Mouse (Mus musculus): Measurements from ENCODE around the gene Parp1. TPM values are rescaled to one million over a fixed set of nuclear protein-coding genes. Genes with fewer than 3 reads are reported as not detected.
A peak's percentile ranks its signal among the peaks of the same experiment; 100 is the strongest.
"Not testable (repeated sequence)": the region's sequence is repeated elsewhere in the genome, so short reads cannot be mapped to it uniquely, and the experiment has no call there.

Parp1 gene
- total RNA-seq, 2 experiments from 2014 or later: 58.1 to 71.3 TPM

DNA sequence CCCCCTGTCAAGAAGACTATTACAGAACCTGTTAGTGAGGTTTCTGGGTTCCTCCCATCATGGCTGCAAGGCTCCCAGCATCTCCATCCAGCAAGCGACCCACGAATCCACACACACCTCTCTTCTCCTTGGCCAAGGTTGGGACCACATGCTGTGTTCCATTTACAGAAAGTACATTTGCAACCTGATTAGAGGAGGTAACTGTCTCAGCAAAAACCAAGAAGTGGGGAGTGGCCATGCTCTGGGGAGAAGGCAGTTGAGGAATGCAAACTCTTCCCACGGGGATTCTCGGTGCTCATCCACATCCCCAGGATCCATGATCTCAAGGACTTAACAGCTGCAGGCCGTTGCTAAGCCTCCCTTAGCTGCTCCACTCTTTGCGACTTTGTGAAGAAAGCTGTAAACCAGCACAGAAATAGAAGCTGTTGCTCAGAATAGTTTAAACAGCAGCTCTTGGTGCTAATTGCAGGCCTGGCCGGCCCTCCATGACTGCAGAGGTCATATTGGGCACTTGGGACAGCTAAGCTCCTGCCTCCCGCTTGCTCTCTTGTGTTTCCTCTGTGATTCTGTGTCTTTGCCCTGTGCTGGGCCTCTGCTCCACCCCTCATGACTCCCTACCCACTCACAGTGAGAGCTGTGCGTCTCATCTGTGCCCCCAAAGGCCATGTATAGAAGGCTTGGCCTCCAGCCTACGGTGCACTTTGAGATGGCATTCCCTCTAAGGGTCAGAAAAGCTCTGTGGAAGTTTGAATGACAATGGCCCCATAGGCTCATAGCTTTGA lies 38.3 kb downstream of the Parp1 start:
- DNase-seq: peak; percentile 31
- Histone ChIP-seq H3K27ac (peak overlapping the region; percentile 88), H3K4me3 (no peak overlapping the region)
- intact Hi-C loops (cut with DNase I): no loop called here
- no peak for TF ChIP-seq CTCF (IDR thresholded peaks at IDR 0.05)

DNA sequence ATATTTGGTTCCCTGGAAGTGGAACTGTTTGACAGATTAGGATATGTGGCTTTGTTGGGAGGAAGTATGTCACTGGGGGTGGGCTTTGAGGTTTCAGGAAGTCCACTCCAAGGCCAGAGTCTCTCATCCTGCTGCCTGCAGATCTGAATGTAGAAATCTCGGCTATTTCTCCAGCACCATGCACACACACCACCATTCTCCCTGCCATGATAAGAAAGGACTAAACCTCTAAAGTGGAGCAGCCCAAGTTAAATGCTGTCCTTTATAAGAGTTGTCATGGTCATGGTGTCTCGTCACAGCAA lies 38.8 kb downstream of the Parp1 start:
- no peak for TF ChIP-seq CTCF (IDR thresholded peaks at IDR 0.05)
- intact Hi-C loops (cut with DNase I): no loop called here
- Histone ChIP-seq H3K27ac (peak overlapping the region; percentile 88), H3K4me3 (no peak overlapping the region)
- no peak for DNase-seq

DNA sequence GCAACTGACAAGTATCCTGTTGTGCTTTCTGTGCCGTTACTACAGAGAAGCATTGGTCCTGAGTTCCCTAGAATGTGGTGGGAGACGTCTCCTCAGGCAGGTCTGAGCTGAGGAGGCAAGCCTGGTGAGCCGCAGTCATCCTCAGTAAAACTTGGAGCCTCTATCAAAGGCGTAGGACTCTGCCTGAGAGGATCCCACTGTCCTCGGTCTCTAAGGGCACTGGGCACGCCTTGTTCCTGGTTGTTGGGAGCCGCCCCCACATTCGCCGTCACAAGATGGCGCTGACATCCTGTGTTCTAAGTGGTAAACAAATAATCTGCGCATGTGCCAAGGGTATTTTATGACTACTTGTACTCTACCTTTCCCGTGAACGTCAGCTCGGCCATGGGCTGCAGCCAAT lies 43.1 kb downstream of the Parp1 start:
- H3K4me3 ChIP-seq; intact Hi-C loops (cut with DNase I); H3K27ac ChIP-seq; DNase-seq: not testable (repeated sequence)

DNA sequence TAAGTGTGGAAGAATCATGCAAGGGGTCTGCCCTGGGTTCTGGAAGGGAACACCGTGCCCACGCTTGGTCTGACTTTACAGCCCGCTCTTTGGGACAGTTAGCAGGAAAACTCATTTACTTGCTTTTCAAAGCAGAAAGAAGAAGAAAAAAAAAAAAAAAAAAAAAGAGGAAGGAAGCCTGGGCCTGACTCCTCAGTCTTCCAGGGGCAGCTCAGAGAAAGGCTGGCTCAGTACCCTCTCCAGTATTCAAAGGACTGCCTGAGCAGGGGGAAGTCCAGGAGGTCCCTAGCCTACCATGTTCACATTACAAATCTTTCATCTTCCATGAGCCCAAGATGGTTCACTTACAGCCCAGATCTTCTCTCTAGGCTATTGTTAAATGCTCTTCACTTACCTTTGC lies 48.0 kb downstream of the Parp1 start:
- no peak overlapping the region for H3K4me3 ChIP-seq
- DNase-seq: no peak
- intact Hi-C loops (cut with DNase I): no loop called here
- no peak for TF ChIP-seq CTCF (IDR thresholded peaks at IDR 0.05)
- H3K27ac ChIP-seq: no peak overlapping the region

DNA sequence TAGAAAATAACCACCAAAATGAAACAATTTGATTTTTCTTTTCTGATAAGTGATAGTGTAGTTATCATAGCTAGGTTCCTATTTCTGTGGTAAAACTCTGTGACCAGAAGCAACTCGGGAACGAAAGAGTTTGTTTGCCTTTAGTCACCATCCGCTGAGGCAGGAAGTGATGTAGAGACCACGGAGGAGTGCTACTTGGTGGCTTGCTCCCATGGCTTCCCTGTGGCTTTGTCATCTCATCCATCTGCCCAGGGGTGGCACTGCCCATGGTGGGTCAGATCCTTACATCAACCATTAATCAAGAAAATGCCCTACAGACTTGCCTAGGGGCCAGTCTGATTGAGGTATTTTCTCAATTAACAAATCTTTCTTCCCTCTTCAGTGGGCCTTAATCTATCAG lies 53.7 kb downstream of the Parp1 start:
- DNase-seq: no peak
- no peak overlapping the region for H3K27ac ChIP-seq

DNA sequence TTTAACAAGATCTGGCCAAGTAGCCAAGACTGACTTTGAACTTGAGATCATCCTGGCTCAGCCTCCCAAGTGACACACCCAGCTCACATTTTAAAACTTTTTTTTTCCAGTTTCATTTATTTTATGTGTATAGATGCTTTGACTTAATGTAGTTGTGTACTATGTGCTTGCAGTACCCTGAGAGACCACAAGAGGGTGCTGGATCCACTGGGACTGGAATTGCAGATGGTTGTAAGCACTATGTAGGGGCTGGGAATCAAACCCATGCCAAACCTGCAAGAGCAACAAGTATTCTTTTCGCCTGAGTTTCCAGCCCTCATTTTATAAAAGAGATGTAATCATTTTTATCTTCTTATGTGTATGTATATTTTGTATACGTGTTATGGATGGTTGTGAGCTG lies 55.2 kb downstream of the Parp1 start:
- intact Hi-C loops (cut with DNase I): no loop called here
- TF ChIP-seq CTCF (IDR thresholded peaks at IDR 0.05): peak; percentile 48
- no peak for DNase-seq
- H3K4me3 ChIP-seq: no peak overlapping the region
- H3K27ac ChIP-seq: no peak overlapping the region

More for the DNA sequence above, 53.7 kb downstream of the Parp1 start:
- intact Hi-C loops (cut with DNase I): no loop called here
- no peak for TF ChIP-seq CTCF (IDR thresholded peaks at IDR 0.05)
- no peak overlapping the region for H3K4me3 ChIP-seq

DNA sequence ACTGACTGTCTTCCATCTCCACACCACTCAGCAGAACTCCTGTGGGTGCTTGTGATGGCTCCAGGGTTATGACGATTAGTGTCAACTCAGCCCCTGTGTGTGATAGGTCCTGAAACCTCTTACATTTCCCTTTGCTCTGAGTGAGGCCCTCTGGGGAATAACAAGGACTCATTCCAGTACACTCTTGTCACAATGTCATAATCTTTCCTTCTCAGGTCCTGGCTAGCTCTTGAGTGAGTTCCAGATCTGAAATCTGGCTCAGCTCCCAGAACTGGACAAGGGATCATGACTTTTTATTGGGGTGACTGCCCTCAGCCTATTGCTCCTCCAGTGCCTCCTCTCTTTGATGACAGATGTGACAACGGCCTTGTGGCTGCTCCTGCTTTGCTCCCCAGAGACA lies 57.4 kb downstream of the Parp1 start:
- H3K27ac ChIP-seq: no peak overlapping the region
- DNase-seq: peak; percentile 46
- intact Hi-C loops (cut with DNase I): no loop called here
- no peak for TF ChIP-seq CTCF (IDR thresholded peaks at IDR 0.05)
- no peak overlapping the region for H3K4me3 ChIP-seq

DNA sequence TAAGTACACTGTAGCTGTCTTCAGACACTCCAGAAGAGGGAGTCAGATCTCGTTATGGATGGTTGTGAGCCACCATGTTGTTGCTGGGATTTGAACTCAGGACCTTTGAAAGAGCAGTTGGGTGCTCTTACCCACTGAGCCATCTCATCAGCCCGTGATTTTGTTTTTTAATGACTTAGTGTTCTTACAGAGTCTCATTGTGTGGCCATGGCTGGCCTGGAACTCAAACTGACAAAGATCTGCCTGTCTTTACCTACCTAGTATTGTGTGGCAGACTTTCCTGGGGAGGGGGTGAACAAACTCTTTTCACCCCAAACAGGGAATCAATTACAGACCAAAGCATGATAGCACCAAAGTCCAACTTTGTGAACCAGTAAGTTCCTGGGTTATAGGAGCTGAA lies 69.1 kb downstream of the Parp1 start:
- intact Hi-C loops (cut with DNase I); H3K27ac ChIP-seq; DNase-seq; H3K4me3 ChIP-seq: not testable (repeated sequence)

DNA sequence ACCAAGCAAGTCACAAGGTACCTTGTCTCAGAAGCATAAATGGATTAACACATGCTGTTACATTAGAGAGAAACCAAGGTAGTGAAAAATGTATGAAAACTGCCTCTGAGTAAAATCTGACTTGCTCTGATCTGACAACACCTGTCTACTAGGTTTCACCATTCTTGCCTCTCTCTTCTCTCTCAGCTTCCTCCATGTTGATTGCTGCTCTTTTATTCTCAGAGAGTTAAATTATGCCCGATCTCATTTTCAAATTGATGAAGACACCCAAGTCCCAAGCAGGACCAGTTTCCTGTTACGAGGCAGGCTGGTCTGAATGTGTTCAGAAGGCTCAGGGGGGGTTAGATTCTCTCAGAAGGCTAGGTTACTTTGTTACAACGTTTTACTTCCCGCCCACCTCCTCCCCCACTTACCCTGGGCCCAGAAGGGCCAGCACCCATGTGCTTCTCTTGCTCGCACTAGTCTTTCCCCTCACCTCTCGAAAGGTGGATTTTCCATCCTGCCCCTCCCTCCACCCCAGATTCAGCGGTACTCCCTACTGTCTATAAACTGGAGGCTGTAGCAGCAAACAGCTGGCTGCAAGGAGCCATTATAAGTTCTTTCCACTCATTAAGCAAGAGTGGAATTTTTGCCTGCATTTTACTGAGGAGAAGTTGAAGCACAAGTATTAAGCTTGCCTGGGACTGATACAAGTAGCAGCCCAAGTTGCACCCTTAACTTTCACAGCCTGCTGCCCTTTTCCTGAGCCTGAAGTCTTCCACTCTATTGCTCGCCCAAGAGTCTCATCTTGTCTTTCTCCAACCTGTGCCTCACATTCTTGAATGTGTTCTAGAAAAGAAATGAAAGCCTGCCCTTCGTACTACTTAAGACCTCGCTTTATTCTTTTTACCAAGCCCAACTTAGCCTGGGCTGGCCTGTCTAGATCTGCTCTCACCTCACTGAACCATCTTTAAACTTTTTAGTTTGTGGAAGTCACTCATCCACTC lies 71.0 kb downstream of the Parp1 start:
- no peak for DNase-seq
- H3K4me3 ChIP-seq: peak overlapping the region; percentile 99
- no peak overlapping the region; the same call in 1 of the 2 replicates for H3K27ac ChIP-seq
- intact Hi-C loops (cut with DNase I): loop anchor here (2.0 kb wide), 1 partner anchor 71 kb away; the partner anchor contains the start of gene Parp1
- TF ChIP-seq CTCF (IDR thresholded peaks at IDR 0.05): no peak

DNA sequence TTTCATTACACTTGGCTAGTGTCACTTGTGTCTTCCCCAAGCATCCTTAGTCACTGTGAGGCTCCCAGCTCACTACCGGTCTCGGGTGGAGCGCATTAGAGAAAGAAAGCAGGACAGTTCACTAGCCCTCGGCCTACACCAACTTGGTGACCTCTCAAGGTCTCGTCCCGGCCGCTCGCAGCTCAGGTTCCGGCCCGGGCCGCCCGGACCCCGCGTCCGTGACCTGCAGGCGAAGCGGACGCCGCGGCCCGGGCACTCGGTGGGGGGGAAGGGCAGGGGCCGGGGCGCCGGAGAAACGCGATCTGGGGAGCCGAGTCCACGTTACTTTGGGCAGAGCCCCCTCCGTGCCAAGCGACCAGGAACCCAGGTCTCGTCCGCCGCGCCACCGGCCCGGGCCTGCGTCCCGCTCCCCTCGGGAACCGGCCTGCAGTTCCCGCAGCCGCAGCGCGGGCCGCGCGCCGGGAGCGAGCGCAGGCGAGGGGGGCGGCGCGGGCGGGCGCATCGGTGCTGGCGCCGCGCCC lies 71.9 kb downstream of the Parp1 start:
- intact Hi-C loops (cut with DNase I): loop anchor here (2.0 kb wide), 1 partner anchor 72 kb away; the partner anchor contains the start of gene Parp1
- peak; percentile 27; the same call in 1 of the 2 replicates for TF ChIP-seq CTCF (IDR thresholded peaks at IDR 0.05)
- peak; percentile 74 for DNase-seq
- H3K4me3 ChIP-seq: peak overlapping the region; percentile 99
- peak overlapping the region; percentile 87 for H3K27ac ChIP-seq

DNA sequence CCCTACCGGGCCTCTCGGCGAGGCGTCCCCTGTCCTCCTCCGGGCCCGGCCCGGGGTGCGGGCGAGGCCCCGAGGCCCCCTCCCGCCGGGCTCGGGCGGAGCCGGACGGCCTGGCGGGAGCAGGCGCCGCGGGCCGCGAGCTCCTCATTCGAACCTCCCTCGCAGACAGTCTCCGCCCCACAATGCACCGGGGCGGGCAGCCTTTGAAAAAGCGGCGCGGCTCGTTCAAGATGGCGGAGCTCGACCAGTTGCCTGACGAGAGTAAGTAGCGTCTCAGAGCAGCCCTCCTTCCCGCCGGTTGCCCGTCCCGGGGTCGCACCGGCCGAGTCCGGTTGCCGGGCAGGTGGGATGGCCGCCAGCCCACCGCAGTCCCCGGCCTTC lies 72.4 kb downstream of the Parp1 start, which contains the start of gene Lin9:
Lin9 (plus strand) TSS at position 14 of the 381 bp plus-strand sequence.
- intact Hi-C loops (cut with DNase I): loop anchor here (2.0 kb wide), 1 partner anchor 72 kb away; the partner anchor contains the start of gene Parp1
- peak within 1 kb of the TSS; percentile 87 for H3K27ac ChIP-seq
- DNase-seq: peak; percentile 93
- peak within 1 kb of the TSS; percentile 99 for H3K4me3 ChIP-seq
- TF ChIP-seq CTCF (IDR thresholded peaks at IDR 0.05): no peak

DNA sequence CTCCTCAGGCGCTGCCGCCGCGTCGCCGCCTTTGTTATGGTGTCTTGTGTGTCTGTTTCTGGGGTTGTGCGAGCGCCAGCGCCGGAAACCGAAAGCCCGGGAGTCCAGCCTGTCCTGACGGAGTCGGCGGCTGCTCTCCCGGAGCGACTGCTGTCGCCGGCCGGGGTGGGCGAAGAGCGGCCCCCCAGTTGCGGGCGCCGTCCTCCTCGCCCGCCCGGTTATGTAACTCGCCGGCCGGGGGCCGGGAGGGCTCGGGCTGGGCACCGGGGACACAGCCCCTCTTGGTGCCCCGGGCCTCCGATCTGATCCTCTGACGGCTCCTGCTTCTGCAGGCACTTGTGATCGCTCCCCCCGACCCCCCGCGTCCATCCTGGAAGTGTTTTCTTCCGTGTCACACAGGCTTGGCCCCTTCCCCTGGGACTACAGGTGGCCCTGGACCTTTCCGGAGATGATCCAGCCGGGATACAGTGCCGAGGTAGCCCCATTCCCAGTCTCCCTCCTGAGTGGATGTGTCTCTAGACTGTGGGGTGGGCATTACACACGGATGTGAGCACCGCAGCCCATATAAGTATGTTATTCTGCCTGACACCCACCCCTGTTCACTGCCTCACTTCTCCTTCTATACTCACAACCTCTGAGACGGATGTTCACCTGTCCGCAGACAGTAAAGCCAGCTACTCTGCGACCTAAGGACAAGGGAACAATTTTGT lies 72.9 kb downstream of the Parp1 start:
- Histone ChIP-seq H3K27ac (peak overlapping the region; percentile 87), H3K4me3 (peak overlapping the region; percentile 99)
- no peak for DNase-seq
- no peak for TF ChIP-seq CTCF (IDR thresholded peaks at IDR 0.05)
- intact Hi-C loops (cut with DNase I): loop anchor here (2.0 kb wide), 1 partner anchor 73 kb away; the partner anchor contains the start of gene Parp1
